Mouse (Mus musculus): ENCODE measurements around the gene Usmg5.
"Not testable (repeated sequence)": the region's sequence is repeated elsewhere in the genome, so short reads cannot be mapped to it uniquely, and the experiment has no call there.

Usmg5 gene

DNA sequence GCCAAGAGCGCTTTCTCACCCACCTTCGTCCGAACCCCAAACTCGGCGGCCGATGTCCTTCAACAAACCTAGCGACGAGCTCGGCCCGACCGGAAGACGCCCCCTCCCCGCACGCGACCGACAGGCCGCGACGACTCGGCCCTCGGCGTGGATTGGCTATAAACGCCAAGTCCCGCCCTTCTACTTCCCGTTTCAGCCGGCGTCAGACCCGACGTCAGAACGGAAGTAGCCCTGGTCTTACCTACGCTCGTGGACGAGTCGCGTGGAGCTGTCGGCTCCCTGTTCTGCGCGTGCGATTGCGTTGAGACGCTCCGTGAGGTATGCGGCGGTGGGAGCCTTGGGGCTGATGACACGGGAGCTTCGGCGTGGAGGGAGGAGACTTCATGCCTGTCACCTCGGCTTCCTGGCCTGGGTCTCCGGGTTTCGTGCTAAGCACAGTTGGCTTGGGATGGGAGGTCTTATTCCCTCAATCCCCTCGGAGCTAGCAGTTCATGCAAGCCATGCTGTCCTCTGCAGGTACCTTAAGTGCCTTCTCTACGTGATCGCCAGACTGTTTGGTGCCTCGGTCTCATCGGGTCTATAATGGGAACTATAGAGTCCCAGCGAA is at the start of gene Usmg5, which contains the start of gene Pdcd11:
Gene Usmg5 (minus strand): TSS at position 98 of the 607 bp plus-strand sequence.
Gene Pdcd11 (plus strand): TSS at position 219 of the 607 bp plus-strand sequence.
- peak; percentile 95 for DNase-seq (ENCODE audit: low read depth, low spot score)

DNA sequence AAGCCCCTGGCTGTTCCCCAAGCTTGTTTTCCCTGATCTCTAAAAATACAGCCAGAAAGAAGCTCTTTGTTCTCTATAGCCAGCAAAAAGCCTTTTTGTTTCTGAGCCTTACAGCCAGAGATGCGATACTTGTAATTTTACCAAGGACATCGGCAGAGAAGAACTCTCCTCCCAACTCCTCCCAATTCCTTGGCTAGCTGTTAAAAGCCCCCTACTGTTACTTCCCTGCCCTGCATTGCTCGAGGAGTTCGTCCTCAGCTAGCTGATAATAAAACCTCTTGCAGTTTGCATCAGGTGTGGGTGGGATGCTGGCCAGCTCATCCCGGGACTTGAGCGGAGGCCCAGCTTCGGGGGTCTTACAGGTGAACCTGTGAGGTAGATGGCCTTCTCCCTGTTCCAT is 49.2 kb upstream of the Usmg5 start:
- not testable (repeated sequence) for DNase-seq (ENCODE audit: low read depth, low spot score)

- no peak for DNase-seq (ENCODE audit: low read depth, low spot score)
Measured at GRCm38 (mm10) chr19:47137771-47138421, 47.4 kb upstream of the Usmg5 start, which contains the start of gene Calhm2. Calhm2 (minus strand) TSS chr19:47138294.

- DNase-seq (ENCODE audit: low read depth, low spot score): no peak
Measured at GRCm38 (mm10) chr19:47137051-47137581, 46.7 kb upstream of the Usmg5 start.

GRCm38 (mm10) chr19:47136170-47136569 is 45.7 kb upstream of the Usmg5 start:
- DNase-seq (ENCODE audit: low read depth, low spot score): no peak

DNA sequence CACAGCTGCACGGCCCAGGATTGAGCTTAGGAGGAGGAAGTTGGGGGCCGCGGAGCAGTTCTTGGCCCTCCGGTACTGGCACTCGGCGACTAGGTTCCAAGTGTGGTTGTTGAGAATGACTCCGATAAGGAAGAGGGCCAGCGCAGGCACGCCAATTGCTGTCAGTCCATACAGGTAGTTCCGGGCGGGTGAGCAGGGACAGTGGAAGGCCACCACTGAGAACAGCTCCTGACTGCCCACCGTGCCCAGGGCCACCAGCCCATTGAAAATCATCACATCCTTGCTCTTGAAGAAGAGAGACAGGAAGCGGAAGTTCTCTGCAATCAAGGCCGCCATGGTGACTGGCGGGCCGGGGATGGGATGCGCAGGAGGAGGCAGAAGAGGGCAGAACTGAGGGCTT is 45.1 kb upstream of the Usmg5 start:
- no peak for DNase-seq (ENCODE audit: low read depth, low spot score)

GRCm38 (mm10) chr19:47133161-47133560 is 42.7 kb upstream of the Usmg5 start:
- no peak for DNase-seq (ENCODE audit: low read depth, low spot score)

DNA sequence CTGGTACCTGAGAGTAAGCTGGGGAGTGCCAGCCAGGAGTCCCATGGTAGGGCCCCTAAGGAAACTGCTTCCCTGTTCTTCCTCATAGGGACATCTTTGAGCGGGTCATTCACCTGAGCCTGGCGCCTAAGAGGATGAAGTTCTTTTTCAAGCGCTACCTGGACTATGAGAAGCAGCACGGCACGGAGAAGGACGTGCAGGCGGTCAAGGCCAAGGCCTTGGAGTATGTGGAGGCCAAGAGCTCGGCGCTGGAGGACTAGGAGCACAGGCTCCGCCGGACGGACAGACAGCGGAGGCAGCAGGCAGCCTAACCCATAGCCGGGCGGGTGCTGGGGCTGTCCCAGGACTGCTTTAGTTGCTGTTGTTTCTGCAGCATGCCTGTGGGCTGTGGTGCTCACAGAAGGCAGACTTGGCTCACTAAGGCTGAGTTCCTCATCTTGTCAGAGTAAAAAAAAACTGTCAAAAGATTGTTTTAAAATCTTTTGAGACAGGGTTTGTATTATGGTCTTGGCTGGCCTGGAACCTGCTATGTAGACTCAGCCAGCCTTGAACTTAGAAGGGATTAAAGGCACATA is 40.2 kb upstream of the Usmg5 start:
- no peak for DNase-seq (ENCODE audit: low read depth, low spot score)

GRCm38 (mm10) chr19:47128835-47129234 is 38.4 kb upstream of the Usmg5 start:
- DNase-seq (ENCODE audit: low read depth, low spot score): no peak

GRCm38 (mm10) chr19:47128164-47128563 is 37.7 kb upstream of the Usmg5 start:
- no peak for DNase-seq (ENCODE audit: low read depth, low spot score)

- DNase-seq (ENCODE audit: low read depth, low spot score): peak; percentile 26
Measured at GRCm38 (mm10) chr19:47122802-47123201, 32.4 kb upstream of the Usmg5 start.

- peak; percentile 33 for DNase-seq (ENCODE audit: low read depth, low spot score)
Measured at GRCm38 (mm10) chr19:47121054-47121453, 30.6 kb upstream of the Usmg5 start.

- DNase-seq (ENCODE audit: low read depth, low spot score): no peak
Measured at GRCm38 (mm10) chr19:47118634-47119033, 28.2 kb upstream of the Usmg5 start.

DNA sequence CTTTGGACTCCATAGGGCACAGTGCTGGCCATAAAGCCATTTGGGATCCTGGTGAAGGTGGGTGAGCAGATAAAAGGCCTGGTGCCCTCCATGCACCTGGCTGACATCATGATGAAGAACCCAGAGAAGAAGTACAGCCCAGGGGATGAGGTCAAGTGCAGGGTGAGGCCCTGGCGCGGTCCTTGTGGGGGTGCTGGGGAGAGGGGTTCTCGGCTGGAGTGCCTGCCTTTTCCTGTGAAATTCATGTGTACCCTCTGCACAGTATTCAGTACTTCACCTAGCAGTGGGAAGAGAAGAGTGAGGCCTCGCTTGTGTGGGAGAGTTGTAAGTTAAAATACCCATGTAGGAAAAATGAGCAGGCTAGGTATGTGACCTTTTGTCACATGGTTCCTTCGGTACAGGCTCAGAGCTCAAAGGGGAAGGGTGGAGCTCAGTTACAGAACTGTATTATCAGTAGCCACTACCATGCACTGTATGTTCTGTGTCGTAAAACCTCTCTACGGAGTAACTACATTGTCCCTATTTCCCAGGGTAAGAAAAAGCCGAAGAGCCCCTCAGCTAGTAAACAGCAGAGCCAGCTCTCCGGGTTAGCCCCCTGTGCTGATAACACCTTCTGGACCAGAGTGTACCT is 14.3 kb upstream of the Usmg5 start:
- no peak for DNase-seq (ENCODE audit: low read depth, low spot score)

GRCm38 (mm10) chr19:47101080-47101479 is 10.6 kb upstream of the Usmg5 start:
- DNase-seq (ENCODE audit: low read depth, low spot score): no peak

GRCm38 (mm10) chr19:47089718-47090525 is 525 bp downstream of the Usmg5 start:
- DNase-seq (ENCODE audit: low read depth, low spot score): no peak

DNA sequence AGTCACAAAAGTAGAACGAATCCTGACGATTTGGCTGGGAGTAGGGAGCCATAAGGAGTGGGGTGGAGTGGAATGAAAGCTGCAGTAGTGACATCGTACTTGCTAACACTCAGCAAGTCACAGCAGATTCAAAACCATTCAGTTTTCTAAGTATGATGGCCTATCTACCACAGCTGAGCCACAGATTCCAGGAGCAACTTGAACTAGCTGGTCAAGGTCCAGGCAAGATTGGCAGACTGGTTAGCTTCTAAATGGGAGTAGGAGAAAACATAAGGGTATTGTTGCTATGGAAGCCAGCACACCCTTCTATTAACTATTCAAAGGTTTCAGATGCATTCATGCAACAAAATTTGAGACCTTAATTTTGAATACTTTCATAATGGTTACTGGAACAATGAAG is 2.2 kb downstream of the Usmg5 start:
- no peak for DNase-seq (ENCODE audit: low read depth, low spot score)

GRCm38 (mm10) chr19:47067924-47068611 is 22.4 kb downstream of the Usmg5 start:
- peak; percentile 76 for DNase-seq (ENCODE audit: low read depth, low spot score)

GRCm38 (mm10) chr19:47067096-47067882 is 23.2 kb downstream of the Usmg5 start, which contains the start of gene Taf5:
Taf5 (plus strand) TSS chr19:47067746.
- peak; percentile 97 for DNase-seq (ENCODE audit: low read depth, low spot score)

GRCm38 (mm10) chr19:47065860-47066259 is 24.6 kb downstream of the Usmg5 start:
- no peak for DNase-seq (ENCODE audit: low read depth, low spot score)
